In the genomic region with DNA sequence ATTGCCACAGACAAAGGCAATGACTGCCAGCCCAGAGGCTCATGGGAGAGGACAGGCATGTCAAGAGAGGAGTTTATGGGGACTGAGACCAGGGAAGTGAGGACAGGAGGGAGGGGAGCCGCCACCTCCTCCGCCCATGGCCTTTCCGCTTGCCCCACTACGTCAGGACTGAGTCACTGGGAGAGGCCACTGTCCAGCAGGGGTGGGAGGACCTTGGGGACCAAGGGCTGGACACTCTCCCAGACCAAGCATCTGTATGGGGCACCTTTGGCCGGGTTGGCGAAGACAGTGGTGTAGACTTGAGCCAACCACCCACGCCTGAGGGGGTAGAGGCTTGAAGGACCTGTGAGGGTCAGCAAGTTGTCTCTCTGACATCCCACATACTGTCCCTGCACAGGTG, we compare ENCODE assay signal across 16 mouse cellular contexts. TPM values are rescaled to one million over a fixed set of nuclear protein-coding genes. Genes with fewer than 3 reads are reported as not detected.
DNase-seq lines count a peak whose midpoint lies in the region; ATAC-seq and TF ChIP-seq lines count a peak whose summit lies in the region.
"Had no signal": no experiment of that assay in that cellular context is flagged by ENCODE, and none has a peak within 500 bp of the region (broad histone marks: within the 10 kb centered on the region; RNA-seq: fewer than 3 reads in every experiment).

No protein-coding gene starts in this region.

- H3K9me3 ChIP-seq in midbrain, embryonic 10.5 days (replicated peaks) = no peaks in the 10 kb centered on the region
- no peaks in the 10 kb centered on the region for H3K9me3 ChIP-seq in midbrain, embryonic 16.5 days (replicated peaks; ENCODE audit: control insufficient read depth, low read length, poor library complexity, severe bottlenecking)
- no peaks in the 10 kb centered on the region for H3K9me3 ChIP-seq in intestine, embryonic 15.5 days
- H3K9me3 ChIP-seq: embryonic facial prominence, embryonic 13.5 days; hindbrain, embryonic 13.5 days had no signal

- H3K27me3 ChIP-seq in midbrain, embryonic 10.5 days (ENCODE audit: low read depth, poor library complexity, severe bottlenecking) = peaks cover 49% of the 10 kb centered on the region
- H3K27me3 ChIP-seq in midbrain, embryonic 16.5 days (ENCODE audit: control insufficient read depth, insufficient read depth, low read depth, low read length) = no peaks in the 10 kb centered on the region; the same call in 1 of the 2 replicates
- no peaks in the 10 kb centered on the region for H3K27me3 ChIP-seq in myocyte (ENCODE audit: control insufficient read depth, insufficient read depth, insufficient read length)
- peaks cover 3% of the 10 kb centered on the region; the same call in 1 of the 2 replicates for H3K27me3 ChIP-seq in intestine, embryonic 15.5 days (replicated peaks)
- H3K27me3 ChIP-seq: embryonic facial prominence, embryonic 13.5 days had no signal

- 87% methylated on average over 7 of the region's 7 CpGs for WGBS in midbrain, embryonic 10.5 days
- WGBS in midbrain, embryonic 16.5 days = 100% methylated on average over 7 of the region's 7 CpGs
- WGBS in intestine, embryonic 15.5 days = 88% methylated on average over 7 of the region's 7 CpGs

- H3K36me3 ChIP-seq in midbrain, embryonic 10.5 days = no peaks in the 10 kb centered on the region
- no peaks in the 10 kb centered on the region for H3K36me3 ChIP-seq in midbrain, embryonic 16.5 days (ENCODE audit: control insufficient read depth, insufficient read depth, low read length)
- H3K36me3 ChIP-seq in myocyte (ENCODE audit: control insufficient read depth, insufficient read depth) = no peaks in the 10 kb centered on the region
- H3K36me3 ChIP-seq in intestine, embryonic 15.5 days = no peaks in the 10 kb centered on the region
- H3K36me3 ChIP-seq: embryonic facial prominence, embryonic 13.5 days; hindbrain, embryonic 13.5 days had no signal

- H3ac ChIP-seq in myocyte (ENCODE audit: control insufficient read depth, insufficient read length) = no peak overlapping the region

- no peak overlapping the region for H3K9ac ChIP-seq in midbrain, embryonic 16.5 days (ENCODE audit: low read depth, low read length)
- H3K9ac ChIP-seq in intestine, embryonic 15.5 days = no peak overlapping the region
- H3K9ac ChIP-seq: embryonic facial prominence, embryonic 13.5 days; hindbrain, embryonic 13.5 days had no signal

- no peak overlapping the region for H3K4me2 ChIP-seq in midbrain, embryonic 16.5 days (ENCODE audit: low read length)
- H3K4me2 ChIP-seq in myocyte (ENCODE audit: low read depth) = peak overlapping the region; percentile 41
- H3K4me2 ChIP-seq in intestine, embryonic 15.5 days (replicated peaks) = no peak overlapping the region
- H3K4me2 ChIP-seq: embryonic facial prominence, embryonic 13.5 days; hindbrain, embryonic 13.5 days; liver, embryonic 11.5 days had no signal

- no peak for DNase-seq in midbrain, embryonic 10.5 days (ENCODE audit: low spot score)
- DNase-seq in adrenal gland, adult 2 months = peak; percentile 90
- DNase-seq in gastrocnemius, postnatal 25 days = peak; percentile 48
- DNase-seq in spleen, adult 18-20 months = no peak
- no peak for DNase-seq in liver
- DNase-seq: cerebellum, adult 11 months; kidney, adult 18-20 months; thymus, postnatal 36 days had no signal

- ATAC-seq in midbrain, embryonic 16.5 days = no peak
- ATAC-seq in intestine, embryonic 15.5 days = no peak
- ATAC-seq: Patski had no signal

- no peaks in the 10 kb centered on the region for H3K79me2 ChIP-seq in myocyte (ENCODE audit: control insufficient read depth, insufficient read depth)

- H3K27ac ChIP-seq in midbrain, embryonic 10.5 days (replicated peaks) = peak overlapping the region; percentile 70
- H3K27ac ChIP-seq in midbrain, embryonic 16.5 days (ENCODE audit: low read length) = no peak overlapping the region
- H3K27ac ChIP-seq in intestine, embryonic 15.5 days = no peak overlapping the region
- H3K27ac ChIP-seq: hindbrain, embryonic 13.5 days had no signal

- peaks cover 53% of the 10 kb centered on the region for H3K4me1 ChIP-seq in midbrain, embryonic 10.5 days
- H3K4me1 ChIP-seq in midbrain, embryonic 16.5 days (ENCODE audit: control insufficient read depth, insufficient read depth, low read length) = peaks cover 4% of the 10 kb centered on the region; the same call in 1 of the 2 replicates
- H3K4me1 ChIP-seq in intestine, embryonic 15.5 days (replicated peaks) = peaks cover 9% of the 10 kb centered on the region; the same call in 1 of the 2 replicates

- H3K4me3 ChIP-seq in midbrain, embryonic 10.5 days = no peak overlapping the region
- no peak overlapping the region for H3K4me3 ChIP-seq in midbrain, embryonic 16.5 days (ENCODE audit: low read depth, low read length)
- H3K4me3 ChIP-seq in myocyte = no peak overlapping the region
- no peak overlapping the region for H3K4me3 ChIP-seq in intestine, embryonic 15.5 days (replicated peaks)
- H3K4me3 ChIP-seq: embryonic facial prominence, embryonic 13.5 days; hindbrain, embryonic 13.5 days had no signal

- TF ChIP-seq POLR2A in myocyte (IDR thresholded peaks at IDR 0.05; ENCODE audit: insufficient read length, low read depth) = peak; percentile 35

TF ChIP-seq in myocyte, 11 proteins besides CTCF, POLR2A, EP300 and RAD21:
- no peak for TF ChIP-seq TCF3 (IDR thresholded peaks at IDR 0.05; ENCODE audit: insufficient read length, low read depth)
- peak; percentile 20 for TF ChIP-seq REST (IDR thresholded peaks at IDR 0.05; ENCODE audit: insufficient read depth, insufficient read length)
- TF ChIP-seq MYOD1 (IDR thresholded peaks at IDR 0.05; ENCODE audit: control insufficient read depth in 1 of 3, insufficient read length in 2 of 3, low read depth in 2 of 3) = peak in 1 of 3 experiments; percentile 7

RNA-seq across cellular contexts. Expression of gene Dlx4, which starts 40.8 kb away (rescaled TPM):
- polyA plus RNA-seq in midbrain, embryonic 10.5 days (2016; fragmentation: Nextera tagmentation; extraction: Ambion mirVana) = 0.10 and 0.15 TPM in 2 replicates
- polyA plus RNA-seq in midbrain, embryonic 16.5 days (2015; fragmentation: Nextera tagmentation; extraction: Ambion mirVana) = 0.36 TPM in 1 of 2 replicates, not detected in the other
- under 1 TPM in 1 of 2 experiments, not detected in 1; 0.21 TPM for total RNA-seq in adrenal gland, adult 2 months (2021)
- polyA plus RNA-seq in adrenal gland, adult 2 months (2012; rRNA removed) = 0.17 and 0.25 TPM in 2 replicates
- not detected for total RNA-seq in gastrocnemius, postnatal 25 days (2021)
- 0.49 TPM for polyA plus RNA-seq in myocyte (2012; fragmentation: generic; extraction: Trizol)
- 0.10 and 0.16 TPM in 2 replicates for polyA plus RNA-seq in intestine, embryonic 15.5 days (2015; fragmentation: Nextera tagmentation; extraction: Ambion mirVana)
- total RNA-seq: left cerebral cortex, postnatal 14 days had no signal
- polyA plus RNA-seq: hindbrain, embryonic 13.5 days had no signal

Comparison
In these comparisons a context has a peak if more than half of its experiments do, and no peak if none do; other contexts are left out.
1. DNase-seq: peak in adrenal gland, adult 2 months (single experiment) and gastrocnemius, postnatal 25 days (single experiment); none in midbrain, embryonic 10.5 days (single experiment), spleen, adult 18-20 months (0 of 2) and liver (single experiment).